Mouse (Mus musculus) heart, adult 2 months (tissue): ENCODE measurements at regions not wholly inside any gene's neighbourhood (a gene's known extent, or its start where the extent isn't known, plus 50 kb on each side); places are given as distances from the start of the nearest gene placed in this dataset.

ENCODE experiments used
- CTCF ChIP-seq: fragments of 200-600 bp; IDR thresholded peaks from 2 replicates; pipeline ENCODE4 v1.8.1; 2022; ENCODE audit warnings: antibody characterized with exemption, mild to moderate bottlenecking, moderate library complexity
- POLR2A ChIP-seq: fragments of 200-500 bp; IDR thresholded peaks from 2 replicates; pipeline ENCODE4 v1.6.1; 2011; ENCODE audit warnings: mild to moderate bottlenecking, low read depth, low read length, control low read depth; ENCODE audit not compliant: insufficient read depth

GRCm38 (mm10) chr16:58137728-58138279 lies 270.4 kb upstream of the Dcbld2 start:
- TF ChIP-seq CTCF = no peak
- TF ChIP-seq POLR2A = no peak
